Mouse (Mus musculus) monocyte, adult 2 months (primary cell): ENCODE data around the gene Ccng2.

Experiments used
- DNase-seq, 2 experiments: peaks; one replicate each; pipeline ENCODE4 v3.0.0; 2022; ENCODE audit warnings: low spot score in 2 of 2, low read depth in 1 of 2

Gene Ccng2

DNA sequence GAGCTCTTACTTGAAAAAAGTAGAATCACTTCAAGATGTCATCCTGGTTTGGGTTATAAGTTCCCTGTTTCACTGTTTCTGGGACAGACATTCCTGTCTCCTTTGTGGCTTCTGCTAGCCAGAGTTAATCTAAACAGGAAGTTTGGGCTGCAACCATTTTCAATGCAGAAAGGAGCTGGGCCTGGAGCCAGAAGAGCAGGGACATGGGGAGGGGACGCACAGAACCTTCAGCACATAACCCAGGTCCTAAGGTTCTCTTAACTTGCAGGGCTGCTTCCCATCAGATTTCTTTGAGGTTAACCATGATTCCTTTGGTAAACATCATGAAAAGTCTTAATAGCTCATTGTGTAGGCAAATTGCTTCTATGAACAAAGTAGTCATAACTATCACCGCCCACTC lies 4.3 kb upstream of the Ccng2 start:
- no peak for DNase-seq

GRCm38 (mm10) chr5:93263396-93264075 lies 3.5 kb upstream of the Ccng2 start:
- no peak for DNase-seq

DNA sequence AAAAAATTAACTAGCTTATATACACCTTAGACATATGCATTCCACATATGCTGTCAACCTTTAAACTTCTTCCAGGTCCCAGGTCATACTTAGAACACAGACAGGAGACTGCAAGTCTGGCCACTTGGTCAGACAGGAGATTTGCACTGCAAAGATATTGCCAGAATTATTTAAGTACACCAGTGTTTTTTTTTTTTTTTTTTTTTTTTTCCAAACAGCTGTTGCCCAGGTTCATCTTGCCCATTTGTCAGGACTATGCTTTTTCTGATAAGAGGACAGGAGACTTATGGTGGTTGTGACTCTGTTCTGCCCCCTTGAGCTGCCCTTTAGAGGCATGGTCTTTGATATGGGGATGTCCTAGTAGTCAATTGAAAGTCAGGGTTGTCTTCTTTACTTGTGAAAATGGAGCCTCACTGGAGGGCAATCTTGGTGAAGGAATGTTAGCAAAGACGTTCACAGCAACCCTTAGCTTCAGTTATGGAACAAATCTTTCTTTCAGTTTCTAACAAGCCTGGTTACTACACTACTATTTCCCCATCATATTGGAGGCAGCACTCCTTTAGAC lies 2.8 kb upstream of the Ccng2 start:
- no peak for DNase-seq

- no peak for DNase-seq
These were observed 1.8 kb upstream of the Ccng2 start for GRCm38 (mm10) chr5:93265164-93265800.

DNA sequence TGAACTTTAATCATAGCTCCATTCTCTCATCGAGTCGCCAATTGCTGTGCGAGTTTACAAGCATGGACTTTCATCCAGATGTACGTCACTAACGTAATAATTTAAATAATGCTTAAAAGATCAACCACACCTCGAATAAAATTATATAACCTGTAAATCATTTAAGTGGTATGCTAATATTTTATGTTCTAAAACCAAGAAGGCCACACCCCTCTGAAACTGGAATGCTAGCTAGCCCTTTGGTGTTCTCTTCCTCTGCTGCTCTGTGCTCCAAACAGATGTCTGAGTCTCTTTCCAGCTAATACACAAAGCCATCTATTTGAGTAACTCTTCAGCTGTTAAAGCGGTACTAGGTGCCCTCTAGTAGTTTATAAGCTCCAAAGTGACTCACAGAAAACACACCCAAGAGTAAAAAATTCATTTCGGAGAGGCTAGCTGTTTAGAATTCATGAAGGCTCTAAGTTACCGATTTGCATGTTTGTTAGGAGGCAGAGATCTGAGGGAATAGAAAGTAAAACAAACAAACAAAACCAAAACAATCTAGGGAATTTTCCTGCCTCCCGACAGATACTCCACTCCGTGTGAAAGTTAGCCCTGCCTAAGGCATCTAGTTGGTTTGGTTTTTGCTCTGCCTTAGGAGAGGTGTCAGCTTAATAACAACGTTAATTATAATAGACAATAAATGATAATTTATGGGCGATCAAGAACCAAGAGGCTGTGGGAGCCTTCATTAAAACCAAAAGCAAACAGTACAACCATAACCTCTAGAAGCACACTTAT lies 1.1 kb upstream of the Ccng2 start:
- no peak for DNase-seq

- DNase-seq = peak; percentile 56 to 77
These were observed 972 bp downstream of the Ccng2 start for GRCm38 (mm10) chr5:93267851-93268606.

DNA sequence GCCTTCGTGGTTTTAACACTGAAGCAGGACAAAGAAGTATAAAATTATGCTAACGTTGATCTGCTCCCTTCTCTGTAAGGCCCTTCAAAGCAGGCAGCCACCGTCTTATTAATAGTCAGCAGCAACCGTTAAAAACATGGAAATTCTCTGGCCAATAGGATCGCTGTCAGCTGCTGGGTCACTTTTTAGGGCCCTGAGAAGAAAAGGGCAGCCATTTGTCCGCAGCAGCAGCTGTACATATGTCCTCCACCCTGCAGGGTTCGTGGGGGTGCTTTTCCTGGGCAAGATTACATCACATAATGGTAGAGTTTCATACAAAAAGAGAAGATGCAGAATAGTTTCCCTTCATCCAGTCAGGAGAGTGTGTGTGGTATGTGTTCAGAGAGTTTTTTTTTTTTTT lies 3.0 kb downstream of the Ccng2 start:
- DNase-seq = no peak

- no peak for DNase-seq
These were observed 3.7 kb downstream of the Ccng2 start for GRCm38 (mm10) chr5:93270721-93271120.

DNA sequence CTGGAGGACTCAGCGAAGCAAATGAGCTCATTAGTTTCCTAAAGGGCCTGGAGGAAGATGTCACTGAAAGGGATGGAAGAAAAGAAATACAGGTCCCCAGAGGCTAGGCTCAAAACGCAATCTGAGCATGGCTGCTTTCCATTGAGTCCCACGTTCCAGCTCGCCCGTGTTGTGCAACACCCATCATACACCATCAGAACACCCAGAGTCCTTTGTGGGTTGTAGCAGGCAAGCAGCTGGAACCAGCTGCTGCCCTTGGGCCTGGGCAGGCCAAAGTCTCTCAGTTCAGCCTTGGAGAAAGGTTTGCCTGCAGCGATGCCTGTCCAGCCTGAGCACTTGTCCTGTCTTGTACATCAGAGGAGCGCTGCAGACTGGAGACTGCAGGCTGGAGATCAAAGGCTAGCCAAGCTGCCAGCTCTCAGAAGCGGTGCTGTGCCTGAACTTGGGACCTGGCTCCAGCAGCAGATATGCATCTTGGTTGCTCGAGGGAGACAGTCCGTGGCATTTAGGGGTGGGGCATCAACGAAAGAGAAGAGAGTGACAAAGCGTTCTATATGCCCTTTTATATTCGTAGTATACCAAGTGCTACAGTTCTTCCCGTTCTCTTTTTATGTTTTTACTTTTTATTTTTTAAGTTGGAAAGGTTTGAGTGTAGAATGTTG lies 15.5 kb downstream of the Ccng2 start:
- DNase-seq = no peak

GRCm38 (mm10) chr5:93283109-93283508 lies 16.1 kb downstream of the Ccng2 start:
- no peak for DNase-seq

DNA sequence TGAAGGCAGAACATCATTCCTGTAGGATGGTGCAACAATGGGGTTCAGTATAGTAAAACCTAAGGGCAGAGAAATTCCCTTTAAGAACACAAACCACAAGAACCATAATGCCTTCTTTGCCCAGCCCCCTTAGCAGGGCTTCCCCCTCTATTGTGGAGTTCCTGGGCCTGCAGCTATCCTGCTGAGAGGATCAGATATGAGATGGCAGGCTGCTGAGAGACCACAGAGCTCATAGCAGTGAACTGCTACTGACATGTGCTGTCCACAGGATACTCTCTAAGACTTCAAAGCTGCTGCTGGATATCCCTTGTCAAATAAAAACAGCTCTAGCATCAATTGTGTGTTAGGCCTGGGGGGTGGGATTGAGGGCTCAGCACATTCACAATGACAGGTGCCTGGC lies 21.5 kb downstream of the Ccng2 start:
- DNase-seq = no peak

DNA sequence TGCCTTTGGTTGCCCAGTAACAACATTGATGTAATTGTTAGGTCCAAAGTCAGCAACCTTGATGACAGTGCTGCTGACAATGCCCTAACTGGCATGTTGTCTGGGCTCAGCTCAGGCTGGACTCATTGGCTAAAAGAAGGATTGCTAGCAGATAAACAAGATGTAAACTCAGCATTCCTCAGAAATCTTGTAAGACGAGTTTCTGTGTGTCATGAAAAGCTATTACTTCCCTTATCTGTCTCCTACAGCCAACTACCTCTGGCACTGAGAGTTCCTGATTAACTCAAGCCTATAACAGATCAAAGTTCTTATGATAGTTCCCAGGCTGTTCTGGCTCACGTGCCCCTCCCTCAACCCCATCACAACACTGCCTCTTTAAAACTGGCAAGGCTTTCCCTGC lies 23.2 kb downstream of the Ccng2 start:
- no peak for DNase-seq

- no peak for DNase-seq
These were observed 29.3 kb downstream of the Ccng2 start for GRCm38 (mm10) chr5:93296341-93296746.

- DNase-seq = no peak
These were observed 29.7 kb downstream of the Ccng2 start for GRCm38 (mm10) chr5:93296754-93297153.

- no peak for DNase-seq
These were observed 30.3 kb downstream of the Ccng2 start for GRCm38 (mm10) chr5:93297311-93297710.

- DNase-seq = no peak
These were observed 38.2 kb downstream of the Ccng2 start for GRCm38 (mm10) chr5:93305126-93305830.

DNA sequence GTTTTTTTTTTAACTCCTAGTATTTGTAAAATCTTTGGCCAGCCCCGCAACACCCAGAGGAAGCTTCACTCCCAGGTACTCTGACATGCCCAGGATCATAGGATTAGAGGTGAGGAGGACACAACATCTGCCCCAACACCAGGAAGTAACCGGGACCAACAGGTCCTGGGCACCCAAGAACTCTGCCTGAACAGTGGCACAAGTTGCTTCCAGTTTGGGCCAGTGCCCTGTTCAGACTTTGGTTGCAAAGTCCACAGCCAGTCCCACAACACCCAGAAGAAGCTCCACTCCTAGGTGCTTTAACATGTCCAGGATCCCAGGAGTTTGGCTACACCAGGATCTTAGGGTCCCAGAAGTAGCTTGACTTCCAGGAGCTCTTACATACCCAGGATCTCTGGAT lies 41.9 kb downstream of the Ccng2 start:
- no peak for DNase-seq

- DNase-seq = no peak
These were observed 56.4 kb downstream of the Ccng2 start for GRCm38 (mm10) chr5:93323320-93324001.
